Mouse (Mus musculus): Measurements from ENCODE around the gene Vps13d.

The Vps13d gene

DNA sequence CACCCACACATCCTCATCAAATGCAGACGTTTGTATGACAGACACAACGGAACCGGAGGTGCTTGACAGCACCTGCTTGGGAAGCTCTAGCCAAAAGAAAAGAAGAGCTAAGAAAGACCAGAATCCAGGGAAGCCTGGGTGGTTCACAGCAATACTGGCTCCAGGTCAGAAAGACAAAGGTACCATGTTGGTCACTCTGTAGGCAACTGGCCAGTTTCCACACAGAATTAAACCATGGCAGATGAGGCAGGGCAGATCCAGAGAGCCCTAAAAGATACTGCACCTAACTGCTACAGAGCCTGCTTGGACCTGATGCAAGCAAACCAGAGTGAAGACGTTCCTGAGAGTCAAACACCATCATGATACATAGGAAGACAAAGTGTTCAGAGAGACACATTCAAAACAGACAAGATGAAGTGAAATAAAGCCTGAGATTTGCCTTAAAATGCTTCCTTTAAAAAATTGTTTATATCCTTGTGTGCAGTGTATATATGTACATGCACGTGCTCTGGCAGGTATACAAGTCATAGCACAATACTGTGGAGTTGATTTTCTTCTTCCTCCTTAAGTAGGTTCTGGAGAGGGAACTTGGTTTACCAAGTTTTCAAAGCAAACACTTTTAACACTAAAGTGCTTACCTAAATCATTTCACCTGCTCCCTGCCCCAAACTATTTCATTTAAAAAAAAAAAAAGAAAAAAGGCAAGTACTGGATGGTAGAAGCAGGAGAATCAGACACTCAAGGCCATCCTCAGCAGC, 44.3 kb downstream of the Vps13d start:
- no peak for DNase-seq (ENCODE audit: low read depth, low spot score)

DNA sequence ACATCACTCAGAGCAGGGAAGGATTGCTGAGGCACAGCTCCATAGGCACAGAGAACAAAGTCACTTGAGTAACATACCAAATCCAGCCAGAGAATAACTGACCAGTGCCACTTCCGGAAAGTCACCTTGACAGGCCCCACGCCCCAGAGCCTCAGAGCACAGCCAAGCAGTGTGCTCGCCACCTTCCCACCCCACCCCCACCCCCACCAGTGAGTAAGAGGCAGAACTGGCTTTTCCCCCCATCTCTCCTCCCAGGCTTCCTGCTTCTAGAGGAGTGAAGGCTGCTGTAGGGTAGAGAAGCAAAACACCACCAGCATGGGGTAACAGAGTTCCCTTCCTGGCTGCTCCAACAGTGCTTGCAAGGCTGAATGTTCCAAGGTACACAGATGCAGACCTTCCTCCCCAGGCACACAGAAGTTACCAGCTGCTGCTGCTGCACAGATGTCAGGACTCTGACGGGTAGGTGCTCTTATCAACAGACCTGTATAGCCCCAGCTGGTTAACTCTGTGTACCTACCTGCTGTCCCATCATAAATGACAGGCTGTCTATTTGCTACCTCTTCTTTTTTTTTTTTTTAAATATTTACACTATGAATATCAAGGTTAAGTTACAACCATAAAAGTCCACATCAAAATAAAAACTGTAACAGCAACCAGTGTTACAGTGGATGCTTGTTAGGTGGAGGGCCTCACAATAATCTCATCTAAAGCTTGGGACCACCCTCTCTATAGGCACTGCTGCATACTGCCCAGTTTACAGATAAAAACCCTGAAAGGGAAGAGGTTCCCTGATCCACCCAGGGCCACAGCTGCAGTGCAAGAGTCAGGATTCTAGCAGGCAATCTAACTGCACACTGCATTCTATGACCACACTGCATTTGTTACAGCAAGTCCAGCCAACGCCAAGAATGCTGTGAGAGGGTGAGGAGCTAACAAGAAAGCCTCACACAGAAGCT, 47.5 kb downstream of the Vps13d start:
- peak; percentile 64 for DNase-seq (ENCODE audit: low read depth, low spot score)

DNA sequence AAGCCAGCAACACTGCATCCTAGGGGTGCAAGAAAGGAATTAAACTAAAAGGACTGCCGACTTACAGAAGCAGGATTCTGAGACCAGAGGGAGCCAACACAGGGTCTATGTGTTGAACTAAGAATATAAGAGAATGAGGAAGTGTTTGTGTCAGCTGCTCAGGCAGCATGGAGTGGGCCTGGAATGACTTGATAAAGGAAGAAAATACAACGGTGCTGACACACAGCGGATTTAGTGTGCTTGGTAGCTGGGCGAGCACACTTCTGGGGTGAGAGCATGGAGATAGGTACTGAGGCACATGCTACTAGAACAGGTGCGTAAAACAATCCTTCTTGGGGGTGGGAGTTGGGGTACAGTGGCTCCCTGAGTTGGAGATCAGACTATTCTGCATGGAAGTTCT, 51.3 kb downstream of the Vps13d start:
- DNase-seq (ENCODE audit: low read depth, low spot score) = no peak

DNA sequence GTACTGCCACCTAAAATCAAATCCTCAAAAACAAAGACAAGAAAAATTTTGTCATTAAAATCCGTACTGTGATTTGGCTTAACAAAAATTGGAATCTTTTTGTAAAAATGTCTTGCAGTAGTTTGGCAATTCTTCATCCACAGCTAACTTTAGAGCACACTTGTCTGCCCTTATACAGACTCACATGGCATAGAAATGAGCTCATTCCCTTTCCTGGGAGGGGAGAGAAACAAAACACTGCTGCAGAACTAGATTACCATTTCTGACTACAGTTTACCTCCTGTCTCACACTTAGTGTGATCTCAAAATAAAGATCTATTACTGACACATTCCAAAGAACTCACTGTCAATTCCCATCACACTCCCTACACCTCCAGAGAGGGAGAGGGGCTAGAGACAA, 58.1 kb downstream of the Vps13d start:
- DNase-seq (ENCODE audit: low read depth, low spot score) = no peak

DNA sequence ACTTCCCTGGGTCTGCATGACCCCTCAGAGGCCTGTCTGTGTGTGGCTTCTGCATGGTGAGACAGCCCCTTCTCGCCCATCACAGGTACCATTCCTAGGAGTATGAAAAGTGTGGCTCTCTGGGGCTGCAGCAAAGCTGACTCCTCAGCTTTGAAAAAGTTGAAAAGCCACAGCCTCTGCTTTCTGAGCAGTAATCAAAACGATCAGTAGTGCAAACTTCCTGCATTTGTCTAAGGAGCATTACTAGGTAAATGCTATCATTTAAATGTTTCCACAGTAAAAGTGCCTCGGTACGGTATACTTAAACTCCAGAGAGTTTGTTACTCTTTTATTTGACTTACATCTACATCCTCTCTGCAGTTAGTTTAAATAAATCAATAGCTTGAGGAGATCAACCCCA, 59.3 kb downstream of the Vps13d start:
- DNase-seq (ENCODE audit: low read depth, low spot score) = no peak

DNA sequence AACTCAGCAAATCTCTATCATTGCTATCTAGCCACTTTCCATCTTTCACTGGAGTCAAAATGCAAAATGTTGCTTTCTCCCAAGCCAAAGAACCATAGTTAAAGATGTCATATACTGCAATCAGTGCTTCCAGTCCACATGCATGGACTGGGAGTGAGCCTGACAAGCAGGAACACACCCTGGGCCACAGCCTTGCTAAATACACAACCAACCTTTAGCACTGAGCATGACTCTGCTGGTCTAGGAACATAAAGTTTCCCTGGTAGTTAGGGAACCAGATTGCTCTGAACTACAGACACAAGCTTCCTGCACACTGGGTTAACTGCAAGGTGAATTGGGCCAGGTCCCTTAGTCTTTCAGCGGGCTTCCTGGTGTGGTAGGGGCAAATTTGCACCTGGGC, 64.0 kb downstream of the Vps13d start:
- DNase-seq (ENCODE audit: low read depth, low spot score) = no peak

DNA sequence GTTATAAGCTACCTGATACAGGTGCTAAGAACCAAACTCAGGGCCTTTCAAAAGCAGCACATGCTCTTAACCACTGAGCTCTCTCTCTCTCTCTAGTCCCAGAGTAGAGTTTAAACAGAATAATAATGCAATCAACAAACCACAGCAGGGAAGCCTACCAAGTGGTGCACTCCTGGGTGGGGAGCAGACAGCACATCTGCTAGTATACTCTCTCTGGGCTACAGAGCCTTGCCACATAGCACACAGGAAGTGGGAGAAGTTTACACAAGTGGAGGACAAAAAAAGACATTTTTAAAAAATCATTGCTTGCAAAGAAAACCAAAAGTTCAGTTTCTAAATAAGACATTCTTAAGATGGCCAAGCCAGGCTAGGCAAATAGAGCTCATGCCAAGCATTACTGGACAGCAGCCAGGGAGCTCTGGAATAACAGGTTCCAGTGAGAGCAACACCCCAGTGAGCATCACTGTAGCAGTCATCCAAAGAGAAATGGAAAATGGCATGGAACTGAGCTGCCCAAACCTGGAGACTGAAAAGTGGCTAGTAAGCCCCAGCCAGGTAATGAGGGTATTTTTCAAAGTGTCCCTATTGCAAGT, 64.8 kb downstream of the Vps13d start:
- DNase-seq (ENCODE audit: low read depth, low spot score) = no peak

DNA sequence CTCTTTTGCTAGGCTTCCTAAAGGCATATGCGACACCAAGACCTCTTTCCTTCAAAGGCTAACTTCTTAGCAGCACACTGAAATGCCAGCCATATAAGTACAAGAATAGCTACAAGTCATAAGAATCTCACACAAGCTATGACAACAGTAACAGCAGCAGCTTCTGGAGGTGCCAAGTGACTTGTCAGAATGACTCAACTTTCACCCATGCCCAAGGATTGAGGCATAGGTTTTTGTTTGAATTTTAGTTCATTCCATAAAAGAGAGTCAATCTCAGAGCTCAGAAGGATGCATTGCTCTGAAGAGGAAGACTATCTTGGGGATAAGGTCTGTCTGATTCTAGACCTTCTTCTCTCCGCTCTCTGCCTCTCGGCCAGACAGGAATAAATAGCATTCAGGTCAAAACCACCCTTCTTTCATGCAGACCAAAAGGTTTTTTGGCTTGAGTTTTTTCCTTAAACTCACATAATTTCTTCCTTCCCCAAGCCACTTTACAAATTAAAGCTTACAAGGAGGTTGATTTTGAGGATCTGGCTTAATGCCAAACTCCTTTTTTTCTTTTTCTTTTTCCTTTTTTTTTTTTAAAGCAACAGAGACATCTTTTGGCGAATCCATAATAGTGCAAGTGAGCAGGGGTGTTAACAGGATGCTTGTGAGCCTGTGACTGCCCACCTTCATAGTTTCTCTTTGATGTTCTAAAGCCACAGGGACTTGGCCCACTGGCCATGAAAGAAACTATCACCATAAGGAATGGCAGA, 69.2 kb downstream of the Vps13d start:
- DNase-seq (ENCODE audit: low read depth, low spot score) = no peak

DNA sequence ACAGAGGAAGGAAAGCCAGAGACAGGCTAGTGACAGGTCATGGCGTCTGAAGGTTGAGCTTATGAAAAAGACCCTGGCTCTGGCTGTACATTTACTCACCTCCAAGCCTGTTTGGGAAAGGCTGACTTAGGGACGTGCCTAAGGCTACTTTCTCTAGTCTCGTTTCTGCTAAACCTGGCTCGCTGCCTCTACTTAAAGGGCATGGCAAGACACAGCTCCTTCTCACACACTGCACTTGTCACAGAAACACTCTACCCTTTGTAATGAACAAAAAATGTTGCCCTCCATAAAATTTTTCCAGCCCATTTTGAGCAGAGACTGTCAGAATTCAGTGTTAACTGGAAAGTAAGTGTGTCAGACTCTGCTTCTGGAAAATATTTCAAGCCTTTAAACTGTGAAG, 70.4 kb downstream of the Vps13d start:
- DNase-seq (ENCODE audit: low read depth, low spot score) = no peak

DNA sequence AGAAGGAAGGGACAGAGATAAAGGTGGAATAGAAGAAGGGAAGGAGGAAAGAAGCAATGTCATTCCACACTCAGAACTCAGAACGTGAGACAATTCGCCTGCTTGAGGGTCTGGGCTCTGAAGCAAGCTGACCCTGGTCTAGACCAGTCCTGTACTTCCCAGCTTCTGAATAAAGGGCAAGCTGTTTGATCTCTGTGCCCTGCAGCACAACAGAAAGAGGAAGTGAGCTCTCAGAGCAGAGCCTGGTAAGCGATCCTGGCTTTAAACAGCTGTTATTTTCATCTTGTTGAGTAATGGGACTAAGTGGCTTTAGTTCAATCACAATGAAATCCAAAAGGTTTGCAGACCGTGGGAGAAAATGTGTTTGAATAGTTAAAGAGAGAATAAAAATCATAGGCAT, 83.2 kb downstream of the Vps13d start:
- no peak for DNase-seq (ENCODE audit: low read depth, low spot score)

DNA sequence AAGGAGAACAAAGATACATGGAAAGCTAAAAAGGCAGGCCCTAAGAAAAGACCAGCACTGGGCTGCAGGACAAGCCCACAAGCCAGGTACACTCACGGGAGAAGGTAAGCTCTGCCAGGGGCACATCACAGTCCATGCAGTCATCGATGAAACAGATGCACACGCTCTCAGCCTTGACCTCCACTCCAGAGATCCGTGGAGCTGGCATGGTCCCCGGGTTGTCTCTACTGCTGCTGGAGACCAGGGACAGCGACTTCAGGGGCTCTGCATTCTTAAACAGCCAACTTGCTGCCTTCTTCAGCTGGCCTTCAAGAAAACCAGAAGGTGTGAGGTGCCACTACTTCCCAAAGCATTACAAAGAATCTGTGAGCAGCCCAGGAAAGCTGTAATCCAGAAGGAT, 84.1 kb downstream of the Vps13d start:
- DNase-seq (ENCODE audit: low read depth, low spot score) = no peak

DNA sequence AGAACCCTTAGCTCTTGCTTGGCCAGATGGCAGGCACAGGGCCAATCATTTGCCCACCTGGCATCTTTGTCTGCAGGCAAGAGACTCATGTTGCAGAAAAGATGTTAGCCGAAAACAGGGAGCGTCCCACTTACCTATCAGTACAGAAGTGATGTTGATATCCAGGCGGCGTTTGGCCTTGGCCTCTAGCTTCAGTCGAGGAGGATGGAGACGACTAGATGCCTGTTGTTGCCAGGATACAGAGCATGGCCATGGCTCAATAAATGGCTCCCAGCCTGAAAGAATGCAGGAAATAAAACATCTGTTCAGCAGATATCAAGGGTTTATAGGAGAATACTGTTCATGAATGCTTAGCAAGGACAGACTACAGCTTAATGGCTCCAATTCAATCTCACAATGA, 88.0 kb downstream of the Vps13d start:
- no peak for DNase-seq (ENCODE audit: low read depth, low spot score)

DNA sequence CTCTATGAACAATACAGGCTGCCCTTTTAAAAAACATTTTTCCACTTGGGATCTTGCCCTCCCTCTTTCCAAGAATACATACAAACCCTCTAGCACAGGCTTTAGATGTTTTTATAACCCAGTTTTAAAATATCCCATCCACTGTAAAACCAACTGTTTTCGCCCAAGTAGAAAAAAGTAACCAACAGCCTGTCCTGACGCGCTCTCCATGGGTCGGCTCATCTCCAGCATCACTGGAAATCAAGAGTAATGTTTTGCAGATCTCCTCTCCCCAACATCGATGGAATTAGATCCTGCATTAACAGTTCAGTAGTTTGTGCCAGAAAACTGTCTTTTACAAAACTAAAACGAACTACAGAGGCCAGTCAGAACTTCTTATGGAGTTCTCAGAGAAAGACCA, 89.5 kb downstream of the Vps13d start:
- DNase-seq (ENCODE audit: low read depth, low spot score) = no peak

DNA sequence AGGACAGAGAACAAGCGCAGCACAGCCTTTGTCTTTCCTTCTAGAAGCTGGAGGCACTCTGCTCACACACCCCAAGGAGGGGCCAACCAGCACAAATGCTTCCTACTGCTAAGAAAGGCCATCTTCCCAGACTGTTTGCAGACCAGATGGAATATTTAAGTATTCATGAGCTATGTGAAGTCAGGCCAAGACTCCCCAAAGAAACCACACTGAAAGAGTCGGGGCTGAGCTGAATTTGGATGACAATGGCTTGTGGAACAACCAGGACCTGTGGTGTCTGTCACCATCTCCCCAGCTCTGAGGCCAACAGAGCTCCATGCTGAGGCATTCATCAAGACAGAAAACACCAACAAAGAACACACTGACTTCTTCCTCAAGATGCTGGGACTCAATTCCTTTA, 89.9 kb downstream of the Vps13d start:
- peak; percentile 99 for DNase-seq (ENCODE audit: low read depth, low spot score)

DNA sequence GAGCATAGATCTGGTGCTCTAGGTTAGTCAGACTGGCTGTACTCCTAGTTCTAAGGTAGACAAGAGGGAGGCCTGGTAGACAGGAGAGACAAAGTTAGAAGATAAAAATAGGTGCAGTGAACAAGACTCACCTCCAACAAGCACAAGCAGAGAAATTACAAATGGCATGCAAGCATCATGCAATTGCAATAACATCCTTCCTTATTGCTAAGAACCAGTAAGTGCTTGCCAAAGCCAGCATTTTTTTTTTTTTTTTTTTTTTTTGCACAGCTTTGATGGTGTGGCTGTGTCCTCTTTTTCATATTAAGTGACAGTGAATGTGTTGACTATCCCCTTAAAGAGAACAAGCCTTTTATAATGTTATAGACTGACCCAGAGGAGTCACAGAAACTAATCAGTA, 91.2 kb downstream of the Vps13d start:
- DNase-seq (ENCODE audit: low read depth, low spot score) = no peak

DNA sequence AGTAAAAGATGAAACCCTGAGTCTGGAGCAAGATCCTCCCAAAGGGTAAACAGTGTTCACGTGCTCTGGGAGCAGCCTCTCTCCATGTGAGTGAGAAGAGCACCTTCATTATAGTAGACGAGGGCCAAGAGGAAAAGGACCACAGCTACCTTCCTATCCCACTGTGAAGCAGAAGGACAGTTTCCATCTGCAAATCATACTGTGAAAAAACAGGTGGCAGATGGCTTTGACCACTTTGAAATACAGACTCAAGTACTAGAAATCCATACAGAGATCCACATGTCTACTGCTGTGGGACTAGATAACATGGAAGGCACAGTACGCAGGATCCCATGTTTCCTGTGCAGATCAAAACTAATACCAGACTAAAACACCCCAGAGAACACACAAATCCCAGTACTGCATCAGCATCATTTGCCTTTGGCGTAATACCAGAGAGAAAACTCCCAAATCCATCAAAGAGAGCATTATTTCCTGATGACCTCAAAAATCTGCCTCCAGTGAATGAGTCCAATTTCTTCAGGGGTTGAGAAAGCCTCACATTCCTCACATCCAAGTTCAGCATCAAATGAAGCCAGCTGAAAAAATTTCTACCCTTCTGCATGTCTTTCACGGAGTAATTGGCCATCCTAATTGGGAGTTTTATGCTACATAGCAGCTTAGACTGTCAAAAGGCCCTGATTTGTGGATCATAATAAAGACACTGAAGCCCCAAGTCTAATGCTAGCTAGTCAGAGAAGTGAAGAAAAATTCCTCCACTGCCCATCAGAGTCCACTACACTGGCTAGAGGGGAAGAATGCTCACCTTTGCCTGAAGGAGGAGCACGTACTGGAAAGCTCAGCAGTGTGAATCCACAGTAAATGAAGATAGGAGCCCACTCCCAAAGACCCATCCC, 92.7 kb downstream of the Vps13d start:
- no peak for DNase-seq (ENCODE audit: low read depth, low spot score)

DNA sequence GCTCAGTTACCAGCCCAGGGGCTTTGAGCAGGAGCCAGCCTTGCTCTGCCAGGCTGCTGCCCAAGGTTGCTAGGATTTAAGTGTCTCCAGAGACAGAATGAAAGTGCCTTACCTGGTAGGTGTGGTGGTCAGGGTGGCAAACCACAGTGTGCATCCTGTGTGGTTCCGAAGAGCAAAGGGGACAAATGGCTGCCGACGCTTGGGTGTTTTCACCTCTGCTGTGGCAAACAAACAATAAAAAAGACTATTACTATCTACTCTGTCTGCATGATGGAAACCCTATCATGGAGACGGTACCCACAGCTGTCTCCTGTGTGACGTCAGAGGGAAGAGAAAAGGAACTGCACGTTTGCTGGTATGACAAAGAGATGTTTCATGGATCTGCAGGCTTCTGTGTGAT, 95.0 kb downstream of the Vps13d start:
- DNase-seq (ENCODE audit: low read depth, low spot score) = no peak

DNA sequence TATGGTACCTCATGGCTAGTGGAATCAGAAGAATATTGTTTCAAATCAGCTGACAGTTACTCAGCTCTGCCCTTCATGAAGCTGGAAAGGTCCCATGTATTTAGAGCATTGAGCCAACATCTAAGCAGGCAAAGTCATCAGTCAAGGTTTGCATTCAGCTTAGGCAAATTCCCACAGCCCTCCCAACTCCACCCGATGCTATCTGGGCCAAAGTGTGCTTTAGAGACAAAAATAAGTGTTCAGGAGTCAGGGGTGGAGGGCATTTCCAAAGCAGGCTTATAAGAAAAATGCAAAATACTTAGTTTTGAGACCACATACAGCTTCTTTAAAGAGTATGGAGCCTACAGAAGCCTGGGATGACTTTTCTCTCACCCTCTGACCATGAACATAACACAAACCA, 95.5 kb downstream of the Vps13d start:
- DNase-seq (ENCODE audit: low read depth, low spot score) = no peak

DNA sequence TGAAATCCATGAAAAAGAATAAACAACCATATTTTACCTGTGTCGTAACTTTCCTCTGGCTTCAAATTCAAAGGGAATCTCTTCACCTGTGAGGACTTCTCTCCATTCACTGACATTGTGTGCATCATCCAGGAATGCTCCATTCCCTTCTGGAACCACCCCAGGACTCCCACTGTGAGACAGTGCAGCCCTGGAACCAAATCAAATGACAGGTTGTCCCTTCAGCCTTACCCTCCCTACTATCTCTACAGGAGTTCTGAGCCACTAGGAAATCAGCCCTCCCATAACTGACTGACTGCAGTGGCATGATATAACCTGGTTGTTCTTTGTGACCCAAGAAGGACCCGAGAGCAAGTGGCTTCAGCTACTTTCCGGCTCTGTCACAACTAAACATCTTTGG, 96.8 kb downstream of the Vps13d start:
- no peak for DNase-seq (ENCODE audit: low read depth, low spot score)

DNA sequence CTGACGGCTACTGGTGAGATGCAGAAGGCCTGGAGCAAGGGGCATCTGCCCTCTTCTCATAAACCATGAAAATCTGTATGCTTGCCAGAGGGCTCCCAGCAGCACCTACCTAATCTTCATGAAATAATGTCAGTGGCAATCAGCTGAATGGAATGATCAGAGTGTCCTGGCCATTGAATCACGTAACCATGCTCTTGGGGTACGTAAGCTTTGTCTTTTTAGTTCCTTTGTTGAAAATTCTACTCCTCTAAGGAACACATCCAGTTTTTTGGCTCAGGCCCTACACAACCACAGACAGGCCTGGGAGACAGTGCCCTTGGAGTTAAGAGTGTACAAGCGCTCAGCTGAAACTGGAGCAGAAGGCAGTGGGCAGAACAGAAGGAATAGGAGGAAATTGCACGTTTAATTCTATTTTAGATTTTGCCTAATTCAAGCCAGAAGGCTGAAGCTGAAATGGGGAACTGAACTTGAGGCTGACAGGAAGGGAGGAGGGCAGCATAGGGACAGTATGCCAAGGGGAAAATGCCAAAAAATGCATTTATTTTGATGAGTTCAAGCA, 98.2 kb downstream of the Vps13d start:
- DNase-seq (ENCODE audit: low read depth, low spot score) = no peak

DNA sequence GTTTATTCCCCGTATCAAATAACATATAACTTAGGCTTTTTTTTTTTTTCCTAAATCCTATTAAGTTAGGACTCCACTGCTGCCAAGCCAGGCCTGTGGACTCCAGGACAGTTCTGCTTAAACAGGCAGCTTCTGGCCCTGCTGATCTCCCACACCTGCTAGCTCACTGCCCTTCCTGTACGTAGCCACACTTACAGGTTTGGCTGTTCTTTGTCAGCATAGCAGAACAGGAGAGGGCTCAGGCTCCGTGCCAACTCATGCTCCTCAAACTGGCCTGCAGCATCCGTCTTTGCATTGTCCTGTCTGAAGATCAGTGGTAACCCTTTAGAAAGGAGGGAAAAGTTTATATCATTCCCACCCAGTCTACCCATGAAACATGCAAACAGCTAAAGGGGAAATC, 108.3 kb downstream of the Vps13d start:
- DNase-seq (ENCODE audit: low read depth, low spot score) = no peak
